Mouse (Mus musculus): ENCODE measurements at regions not wholly inside any gene's neighbourhood (a gene's known extent, or its start where the extent isn't known, plus 50 kb on each side); places are given as distances from the start of the nearest gene placed in this dataset.

DNA sequence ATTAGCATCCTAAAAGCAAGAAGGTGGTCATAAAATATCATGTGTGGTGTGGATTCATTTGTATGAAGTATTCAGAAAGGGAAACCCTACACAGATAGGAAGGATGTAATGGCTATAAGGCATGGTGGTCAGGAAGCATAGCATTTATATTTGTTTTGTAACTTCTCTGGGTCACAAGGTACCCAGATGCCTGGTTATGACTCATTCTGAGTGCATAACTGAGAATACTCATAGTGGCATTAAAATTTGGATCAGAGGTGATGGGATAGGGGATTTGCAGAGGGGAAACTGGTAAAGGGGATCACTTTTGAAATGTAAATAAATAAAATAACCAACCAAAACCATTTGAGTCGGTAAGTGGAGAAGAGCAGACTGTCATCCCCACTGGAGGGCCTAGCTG, 738.8 kb upstream of the Lrrc4c start:
- H3K27me3 ChIP-seq (ENCODE audit: insufficient read depth, low read length): no peaks in the 10 kb centered on the region
- H3K4me3 ChIP-seq (ENCODE audit: low read depth, low read length): no peak overlapping the region
- no peak for DNase-seq
- H3K36me3 ChIP-seq (ENCODE audit: insufficient read depth): no peaks in the 10 kb centered on the region
- no peak overlapping the region for H3K4me2 ChIP-seq
- H3K27ac ChIP-seq (ENCODE audit: low read depth): no peak overlapping the region
- H3K9ac ChIP-seq: no peak overlapping the region
- H3K4me1 ChIP-seq (ENCODE audit: insufficient read depth): no peaks in the 10 kb centered on the region
- no peak for TF ChIP-seq CTCF (IDR thresholded peaks at IDR 0.05; ENCODE audit: low read depth)
- WGBS: 54% methylated on average over 1 of the region's 1 CpGs
- H3K9me3 ChIP-seq (ENCODE audit: low read depth, low read length): no peaks in the 10 kb centered on the region
- ATAC-seq (ENCODE audit: insufficient read depth): no peak

DNA sequence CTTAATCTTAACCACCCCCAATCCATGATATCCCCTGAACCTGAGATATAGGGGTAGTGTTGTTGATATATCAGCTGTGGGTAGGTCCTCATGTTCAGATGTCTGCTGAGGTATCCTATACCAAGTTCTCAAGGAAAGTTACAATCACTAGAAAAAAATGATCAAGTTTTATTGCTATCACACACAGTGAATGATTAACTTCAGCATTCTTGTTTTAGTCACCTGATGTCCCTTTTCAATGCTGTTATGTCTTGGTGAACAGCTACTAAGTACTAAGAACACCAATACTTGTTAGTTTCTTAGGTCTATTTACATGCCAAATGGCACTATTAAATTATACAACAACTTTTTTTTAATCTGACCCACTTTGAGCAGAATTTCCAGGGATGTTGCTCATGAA, 732.0 kb upstream of the Lrrc4c start:
- H3K9ac ChIP-seq: no peak overlapping the region
- DNase-seq (no peak), ATAC-seq (ENCODE audit: insufficient read depth) (no peak)
- no peak overlapping the region for H3K4me3 ChIP-seq (ENCODE audit: low read depth, low read length)
- TF ChIP-seq CTCF (IDR thresholded peaks at IDR 0.05; ENCODE audit: low read depth): no peak
- no peaks in the 10 kb centered on the region for H3K9me3 ChIP-seq (ENCODE audit: low read depth, low read length)
- H3K27ac ChIP-seq (ENCODE audit: low read depth): no peak overlapping the region
- no peaks in the 10 kb centered on the region for H3K27me3 ChIP-seq (ENCODE audit: insufficient read depth, low read length)
- H3K36me3 ChIP-seq (ENCODE audit: insufficient read depth): no peaks in the 10 kb centered on the region
- H3K4me2 ChIP-seq: no peak overlapping the region
- H3K4me1 ChIP-seq (ENCODE audit: insufficient read depth): no peaks in the 10 kb centered on the region

DNA sequence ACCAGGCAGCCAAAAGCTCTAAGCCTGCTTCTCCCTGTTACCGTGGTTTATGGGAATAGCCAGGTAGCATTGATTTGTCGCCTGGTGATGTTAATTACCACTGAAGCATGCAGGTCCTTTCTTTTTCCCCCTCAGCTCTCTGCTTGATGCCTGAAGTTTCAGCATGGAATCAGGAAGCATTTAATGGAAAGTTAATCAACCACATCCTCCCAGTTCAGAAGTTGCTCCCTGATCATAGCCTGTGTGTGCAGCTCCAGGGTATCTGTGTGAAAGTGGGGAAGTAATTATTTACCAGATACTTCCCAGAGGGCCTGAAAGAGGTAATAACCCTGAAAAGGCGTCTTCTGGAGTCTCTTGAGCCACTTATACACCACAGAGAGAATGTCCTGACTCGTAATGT, 730.9 kb upstream of the Lrrc4c start:
- no peak for ATAC-seq (ENCODE audit: insufficient read depth)
- no peaks in the 10 kb centered on the region for H3K4me1 ChIP-seq (ENCODE audit: insufficient read depth)
- no peak overlapping the region for H3K4me2 ChIP-seq
- no peaks in the 10 kb centered on the region for H3K27me3 ChIP-seq (ENCODE audit: insufficient read depth, low read length)
- H3K27ac ChIP-seq (ENCODE audit: low read depth): no peak overlapping the region
- TF ChIP-seq CTCF (IDR thresholded peaks at IDR 0.05; ENCODE audit: low read depth): no peak
- 53% methylated on average over 4 of the region's 4 CpGs for WGBS
- DNase-seq: no peak
- H3K9ac ChIP-seq: no peak overlapping the region
- H3K4me3 ChIP-seq (ENCODE audit: low read depth, low read length): no peak overlapping the region
- no peaks in the 10 kb centered on the region for H3K36me3 ChIP-seq (ENCODE audit: insufficient read depth)
- H3K9me3 ChIP-seq (ENCODE audit: low read depth, low read length): no peaks in the 10 kb centered on the region

DNA sequence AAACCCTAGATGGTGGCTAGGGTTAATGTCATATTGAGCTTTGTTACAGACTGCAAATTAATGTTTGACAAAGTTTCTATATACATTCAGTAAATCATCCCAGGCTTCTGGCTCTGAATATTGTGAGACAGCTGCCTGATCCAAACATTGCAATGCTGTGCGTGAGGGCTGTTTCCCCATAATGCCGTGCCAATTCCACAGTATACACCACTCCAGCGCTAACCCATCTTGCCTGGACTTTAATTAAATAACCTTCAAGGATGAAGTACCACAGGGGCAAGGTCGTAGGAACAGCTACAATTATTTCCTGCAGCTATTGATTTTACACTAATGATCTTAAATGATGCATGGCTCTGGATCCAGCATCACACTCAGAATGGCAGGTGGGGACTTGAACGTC, 704.6 kb upstream of the Lrrc4c start:
- H3K9me3 ChIP-seq (ENCODE audit: low read depth, low read length): no peaks in the 10 kb centered on the region
- no peak overlapping the region for H3K4me2 ChIP-seq
- no peak for TF ChIP-seq CTCF (IDR thresholded peaks at IDR 0.05; ENCODE audit: low read depth)
- H3K27me3 ChIP-seq (ENCODE audit: insufficient read depth, low read length): no peaks in the 10 kb centered on the region
- no peak overlapping the region for H3K4me3 ChIP-seq (ENCODE audit: low read depth, low read length)
- DNase-seq: no peak
- H3K9ac ChIP-seq: no peak overlapping the region
- WGBS: 77% methylated on average over 5 of the region's 5 CpGs
- H3K27ac ChIP-seq (ENCODE audit: low read depth): no peak overlapping the region
- no peak for ATAC-seq (ENCODE audit: insufficient read depth)
- no peaks in the 10 kb centered on the region for H3K4me1 ChIP-seq (ENCODE audit: insufficient read depth)
- H3K36me3 ChIP-seq (ENCODE audit: insufficient read depth): no peaks in the 10 kb centered on the region

DNA sequence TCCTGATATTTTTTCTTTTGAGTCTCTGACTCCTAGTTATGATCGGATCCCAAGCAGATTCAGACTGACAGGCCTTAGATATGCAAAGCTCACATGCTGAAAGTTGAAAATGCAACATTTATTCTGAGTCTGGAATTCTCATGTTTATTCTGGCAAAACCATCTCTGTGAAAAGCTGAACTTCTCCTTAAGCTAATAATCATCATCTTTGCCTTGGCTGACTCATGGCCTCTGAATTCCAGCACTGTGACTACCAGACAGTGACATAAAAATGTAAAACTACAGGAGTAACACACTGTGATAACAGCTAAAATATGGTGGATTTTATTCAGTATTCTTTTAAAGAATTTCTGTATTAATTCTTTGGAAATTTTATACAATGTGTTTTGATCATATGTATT, 680.4 kb upstream of the Lrrc4c start:
- 85% methylated on average over 1 of the region's 1 CpGs for WGBS
- no peak overlapping the region for H3K4me3 ChIP-seq (ENCODE audit: low read depth, low read length)
- TF ChIP-seq CTCF (IDR thresholded peaks at IDR 0.05; ENCODE audit: low read depth): no peak
- H3K36me3 ChIP-seq (ENCODE audit: insufficient read depth): no peaks in the 10 kb centered on the region
- H3K9ac ChIP-seq: no peak overlapping the region
- no peaks in the 10 kb centered on the region for H3K4me1 ChIP-seq (ENCODE audit: insufficient read depth)
- no peak overlapping the region for H3K27ac ChIP-seq (ENCODE audit: low read depth)
- no peaks in the 10 kb centered on the region for H3K27me3 ChIP-seq (ENCODE audit: insufficient read depth, low read length)
- H3K9me3 ChIP-seq (ENCODE audit: low read depth, low read length): no peaks in the 10 kb centered on the region
- ATAC-seq (ENCODE audit: insufficient read depth) (no peak), DNase-seq (no peak)
- no peak overlapping the region for H3K4me2 ChIP-seq

DNA sequence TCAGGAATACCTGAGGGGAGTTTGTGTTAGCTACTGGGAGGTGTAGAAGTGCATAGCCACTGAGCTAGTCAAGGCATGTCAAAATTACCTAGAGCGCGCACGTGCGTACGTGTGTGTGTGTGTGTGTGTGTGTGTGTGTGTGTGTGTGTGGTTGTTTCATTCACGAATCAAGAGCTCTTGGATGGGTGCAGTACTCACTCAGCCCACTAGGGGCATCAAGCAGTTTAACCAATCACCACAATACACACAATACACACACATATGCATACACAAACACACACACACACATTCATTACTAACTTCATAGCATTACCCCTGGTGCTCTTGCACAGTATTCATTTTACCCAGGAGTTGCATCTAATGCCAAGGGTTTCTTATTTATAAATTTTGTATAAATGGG, 643.6 kb upstream of the Lrrc4c start:
- H3K9ac ChIP-seq: no peak overlapping the region
- TF ChIP-seq CTCF (IDR thresholded peaks at IDR 0.05; ENCODE audit: low read depth): peak; percentile 57
- no peak overlapping the region for H3K4me2 ChIP-seq
- H3K4me1 ChIP-seq (ENCODE audit: insufficient read depth): no peaks in the 10 kb centered on the region
- WGBS: 83% methylated on average over 6 of the region's 6 CpGs
- ATAC-seq (ENCODE audit: insufficient read depth) (no peak), DNase-seq (peak; percentile 6)
- H3K27me3 ChIP-seq (ENCODE audit: insufficient read depth, low read length): no peaks in the 10 kb centered on the region
- no peak overlapping the region for H3K4me3 ChIP-seq (ENCODE audit: low read depth, low read length)
- no peak overlapping the region for H3K27ac ChIP-seq (ENCODE audit: low read depth)
- no peaks in the 10 kb centered on the region for H3K36me3 ChIP-seq (ENCODE audit: insufficient read depth)
- H3K9me3 ChIP-seq (ENCODE audit: low read depth, low read length): no peaks in the 10 kb centered on the region

DNA sequence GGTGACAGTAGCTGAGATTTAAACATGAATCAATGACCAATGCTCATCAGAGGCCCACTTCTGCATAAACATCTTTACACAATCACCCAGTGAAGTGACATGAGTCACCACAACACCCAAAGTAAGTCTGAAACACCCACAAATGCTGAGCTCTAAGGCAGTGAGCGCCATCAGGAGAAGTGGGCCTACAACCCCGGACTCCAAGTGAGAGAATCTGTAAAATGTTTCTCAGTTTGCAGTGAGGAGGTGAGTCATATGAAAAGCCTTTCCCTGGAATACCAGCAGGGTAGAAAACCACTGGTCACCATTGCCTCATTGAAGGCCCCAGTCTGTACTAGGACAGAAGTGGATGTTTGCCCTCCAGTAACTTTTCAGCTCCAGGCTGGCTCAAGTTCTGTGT, 602.6 kb upstream of the Lrrc4c start:
- DNase-seq: no peak
- Histone ChIP-seq H3K27me3 (ENCODE audit: insufficient read depth, low read length) (no peaks in the 10 kb centered on the region), H3K9ac (no peak overlapping the region), H3K36me3 (ENCODE audit: insufficient read depth) (no peaks in the 10 kb centered on the region), H3K4me3 (ENCODE audit: low read depth, low read length) (no peak overlapping the region), H3K9me3 (ENCODE audit: low read depth, low read length) (no peaks in the 10 kb centered on the region), H3K4me1 (ENCODE audit: insufficient read depth) (no peaks in the 10 kb centered on the region), H3K27ac (ENCODE audit: low read depth) (no peak overlapping the region), H3K4me2 (no peak overlapping the region)
- no peak for TF ChIP-seq CTCF (IDR thresholded peaks at IDR 0.05; ENCODE audit: low read depth)
- no peak for ATAC-seq (ENCODE audit: insufficient read depth)
- WGBS: 84% methylated on average over 2 of the region's 2 CpGs

All from lung, embryonic 14.5 days (tissue).